ENCODE assay signal across 28 mouse cellular contexts in the genomic region with DNA sequence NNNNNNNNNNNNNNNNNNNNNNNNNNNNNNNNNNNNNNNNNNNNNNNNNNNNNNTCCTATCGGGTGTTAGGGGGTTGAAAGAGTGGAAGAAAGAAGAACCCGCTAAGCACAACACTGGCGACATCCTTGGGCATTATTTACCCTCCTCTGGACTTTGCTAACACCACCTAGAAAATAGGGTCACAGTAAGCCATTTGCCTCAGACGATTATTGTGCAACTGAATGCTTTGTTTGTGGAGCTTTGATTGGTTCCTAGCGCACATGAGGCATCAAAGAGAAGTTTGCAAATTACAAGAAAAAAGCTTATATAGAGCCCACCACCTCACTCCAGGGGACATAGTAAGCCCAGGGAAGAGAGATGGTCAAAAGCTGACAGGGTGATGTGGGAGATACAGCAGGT. TPM values are rescaled to one million over a fixed set of nuclear protein-coding genes. Genes with fewer than 3 reads are reported as not detected.
DNase-seq lines count a peak whose midpoint lies in the region; ATAC-seq and TF ChIP-seq lines count a peak whose summit lies in the region.
"Had no signal": no experiment of that assay in that cellular context is flagged by ENCODE, and none has a peak within 500 bp of the region (broad histone marks: within the 10 kb centered on the region; RNA-seq: fewer than 3 reads in every experiment).

No protein-coding gene starts in this region.

- TF ChIP-seq CTCF in MEL (IDR thresholded peaks at IDR 0.05 in 2 of 3, conservative IDR thresholded peaks at IDR 0.05 in 1 of 3; ENCODE audit: control insufficient read depth in 1 of 3, insufficient read depth in 1 of 3, low read depth in 2 of 3, low read length in 3 of 3, poor library complexity in 1 of 3, severe bottlenecking in 1 of 3), result no peak

- no peak overlapping the region for H3K4me3 ChIP-seq in MEL (ENCODE audit: control insufficient read depth in 1 of 2, insufficient read depth in 1 of 2, low read depth in 2 of 2, low read length in 2 of 2)
- no peak overlapping the region for H3K4me3 ChIP-seq in liver, embryonic 11.5 days (ENCODE audit: low read depth, low read length)
- no peak overlapping the region for H3K4me3 ChIP-seq in liver, embryonic 15.5 days (replicated peaks)
- H3K4me3 ChIP-seq: forebrain, embryonic 10.5 days; heart, embryonic 10.5 days; heart, embryonic 13.5 days had no signal

- no peak overlapping the region for H3K9ac ChIP-seq in MEL (ENCODE audit: control insufficient read depth, low read depth, low read length, poor library complexity, severe bottlenecking)
- no peak overlapping the region for H3K9ac ChIP-seq in liver, embryonic 11.5 days (ENCODE audit: low read depth, low read length)
- H3K9ac ChIP-seq in liver, embryonic 15.5 days, result no peak overlapping the region
- H3K9ac ChIP-seq: heart, embryonic 13.5 days; hindbrain, embryonic 14.5 days had no signal

- no peaks in the 10 kb centered on the region for H3K9me3 ChIP-seq in MEL (replicated peaks; ENCODE audit: insufficient read depth, low read length)
- H3K9me3 ChIP-seq in liver, embryonic 11.5 days (ENCODE audit: control insufficient read depth, low read length), result no peaks in the 10 kb centered on the region
- H3K9me3 ChIP-seq in liver, embryonic 15.5 days (replicated peaks), result no peaks in the 10 kb centered on the region
- H3K9me3 ChIP-seq: forebrain, embryonic 10.5 days; heart, embryonic 10.5 days; heart, embryonic 13.5 days had no signal

- peaks cover 1% of the 10 kb centered on the region; the same call in 1 of the 2 replicates for H3K79me2 ChIP-seq in MEL (ENCODE audit: control insufficient read depth, insufficient read depth, low read length, poor library complexity)

- peaks cover 0 to 27% of the 10 kb centered on the region in 2 experiments; a peak in 2 of 4 replicates for H3K36me3 ChIP-seq in MEL (ENCODE audit: control insufficient read depth in 1 of 2, insufficient read depth in 2 of 2, low read length in 2 of 2)
- no peaks in the 10 kb centered on the region; the same call in 1 of the 2 replicates for H3K36me3 ChIP-seq in liver, embryonic 11.5 days (ENCODE audit: control insufficient read depth, insufficient read depth, low read length)
- H3K36me3 ChIP-seq in liver, embryonic 15.5 days (replicated peaks), result no peaks in the 10 kb centered on the region

- no peak for TF ChIP-seq EP300 in MEL (IDR thresholded peaks at IDR 0.05; ENCODE audit: low read depth in 1 of 2, low read length in 2 of 2)

- no peak for ATAC-seq in liver, embryonic 11.5 days (replicated peaks; ENCODE audit: low FRiP score)
- ATAC-seq in liver, embryonic 15.5 days (ENCODE audit: insufficient read depth), result no peak
- ATAC-seq: activated CD4-positive, CD25-positive, alpha-beta regulatory T cell, adult 4 months; CD4-positive, CD25-positive, alpha-beta regulatory T cell, adult 4 months; forebrain, embryonic 14.5 days; hindbrain, postnatal 0 days had no signal

- no peak overlapping the region for H3K4me2 ChIP-seq in liver, embryonic 11.5 days
- H3K4me2 ChIP-seq in liver, embryonic 15.5 days, result no peak overlapping the region
- H3K4me2 ChIP-seq: heart, embryonic 13.5 days; hindbrain, embryonic 14.5 days had no signal

- peak; percentile 44 for DNase-seq in MEL (ENCODE audit: low read depth, low spot score)
- DNase-seq in liver, embryonic 11.5 days (ENCODE audit: low spot score), result no peak
- no peak for DNase-seq in heart, adult 9 months (ENCODE audit: low spot score in 2 of 2)
- DNase-seq in thymus, postnatal 36 days, result no peak
- no peak for DNase-seq in kidney, postnatal 25 days
- DNase-seq: adrenal gland, adult 8-10 months; adrenal gland, postnatal 36 days; cerebellum, adult 18-20 months; cerebellum, adult 9-10 months; cerebellum, postnatal 14 days; gastrocnemius, postnatal 25 days; heart, adult 18-20 months; heart, postnatal 14 days; heart, postnatal 4 days had no signal

- H3K27me3 ChIP-seq in MEL (ENCODE audit: control insufficient read depth in 1 of 2, insufficient read depth in 2 of 2, low read length in 2 of 2), result no peaks in the 10 kb centered on the region
- H3K27me3 ChIP-seq in liver, embryonic 11.5 days (replicated peaks; ENCODE audit: control insufficient read depth, insufficient read depth, low read length), result no peaks in the 10 kb centered on the region
- no peaks in the 10 kb centered on the region for H3K27me3 ChIP-seq in liver, embryonic 15.5 days
- H3K27me3 ChIP-seq: heart, embryonic 13.5 days had no signal

- TF ChIP-seq POLR2A in MEL (IDR thresholded peaks at IDR 0.05; ENCODE audit: control insufficient read depth in 1 of 2, insufficient read depth in 1 of 2, low read depth in 1 of 2, low read length in 2 of 2, poor library complexity in 1 of 2), result no peak

- no peak for TF ChIP-seq RAD21 in MEL (IDR thresholded peaks at IDR 0.05; ENCODE audit: low read depth, low read length)

- H3K27ac ChIP-seq in MEL (ENCODE audit: control insufficient read depth, low read depth, low read length), result peak overlapping the region; percentile 43
- peak overlapping the region; percentile 19; the same call in 1 of the 2 replicates for H3K27ac ChIP-seq in liver, embryonic 11.5 days (ENCODE audit: low read depth, low read length)
- peak overlapping the region; percentile 70 for H3K27ac ChIP-seq in liver, embryonic 15.5 days (replicated peaks)
- H3K27ac ChIP-seq: forebrain, embryonic 10.5 days; heart, embryonic 10.5 days; heart, embryonic 13.5 days; hindbrain, embryonic 14.5 days; hindbrain, postnatal 0 days had no signal

- H3K4me1 ChIP-seq in MEL (ENCODE audit: control insufficient read depth in 1 of 2, insufficient read depth in 2 of 2, low read length in 2 of 2), result peaks cover 17 to 46% of the 10 kb centered on the region in 2 experiments
- H3K4me1 ChIP-seq in liver, embryonic 11.5 days (replicated peaks; ENCODE audit: control insufficient read depth, insufficient read depth, low read length), result peaks cover 25% of the 10 kb centered on the region
- H3K4me1 ChIP-seq in liver, embryonic 15.5 days (replicated peaks), result peaks cover 65% of the 10 kb centered on the region
- H3K4me1 ChIP-seq: forebrain, embryonic 10.5 days had no signal

- 61% methylated on average over 5 of the region's 5 CpGs for WGBS in liver, embryonic 11.5 days
- WGBS in liver, embryonic 15.5 days (ENCODE audit: insufficient replicate concordance), result 40% methylated on average over 5 of the region's 5 CpGs

TF ChIP-seq in MEL, 35 proteins besides CTCF, POLR2A, EP300 and RAD21:
- TF ChIP-seq GABPA (IDR thresholded peaks at IDR 0.05; ENCODE audit: low read depth, low read length) (no peak), NELFE (IDR thresholded peaks at IDR 0.05; ENCODE audit: low read depth, low read length) (no peak), MAX (IDR thresholded peaks at IDR 0.05; ENCODE audit: low read length) (no peak), GATA1 (IDR thresholded peaks at IDR 0.05; ENCODE audit: low read depth, low read length) (no peak), ETS1 (IDR thresholded peaks at IDR 0.05; ENCODE audit: low read depth, low read length) (no peak), E2F4 (IDR thresholded peaks at IDR 0.05; ENCODE audit: borderline replicate concordance, low read depth, low read length) (no peak), POLR2AphosphoS5 (IDR thresholded peaks at IDR 0.05; ENCODE audit: borderline replicate concordance, low read depth, low read length) (no peak)

RNA-seq across cellular contexts. Expression of a gene that starts 8.4 kb away (rescaled TPM):
- total RNA-seq in MEL (2012; rRNA removed), result 0.59 and 1.4 TPM in 2 replicates
- under 1 TPM in 1 of 2 experiments, not detected in 1; 0.75 TPM for polyA plus RNA-seq in MEL (2012; ENCODE audit: insufficient read depth in 1 of 2, insufficient read length in 2 of 2, low read depth in 1 of 2, low replicate concordance in 2 of 2, missing spikeins in 1 of 2)
- 31.4 and 32.4 TPM in 2 replicates for polyA plus RNA-seq in liver, embryonic 11.5 days (2014; fragmentation: Nextera tagmentation; extraction: Ambion mirVana)
- polyA plus RNA-seq in liver, embryonic 15.5 days (2015; fragmentation: Nextera tagmentation; extraction: Ambion mirVana), result 55.9 and 75.3 TPM in 2 replicates

RNA-seq across cellular contexts. Expression of a gene that starts 15.3 kb away (rescaled TPM):
- 44.4 and 47.8 TPM in 2 replicates for total RNA-seq in MEL (2012; rRNA removed)
- 100 to 1,000 TPM in 1 of 2 experiments, not detected in 1; 121 TPM for polyA plus RNA-seq in MEL (2012; ENCODE audit: insufficient read depth in 1 of 2, insufficient read length in 2 of 2, low read depth in 1 of 2, low replicate concordance in 2 of 2, missing spikeins in 1 of 2)
- polyA plus RNA-seq in liver, embryonic 11.5 days (2014; fragmentation: Nextera tagmentation; extraction: Ambion mirVana), result 16.1 and 19.4 TPM in 2 replicates
- 14.6 and 14.9 TPM in 2 replicates for polyA plus RNA-seq in liver, embryonic 15.5 days (2015; fragmentation: Nextera tagmentation; extraction: Ambion mirVana)

RNA-seq across cellular contexts. Expression of a gene that starts 15.5 kb away (rescaled TPM):
- 0.03 and 0.15 TPM in 2 replicates for total RNA-seq in MEL (2012; rRNA removed)
- under 1 TPM in 1 of 2 experiments, not detected in 1; 0.56 TPM for polyA plus RNA-seq in MEL (2012; ENCODE audit: insufficient read depth in 1 of 2, insufficient read length in 2 of 2, low read depth in 1 of 2, low replicate concordance in 2 of 2, missing spikeins in 1 of 2)
- polyA plus RNA-seq in liver, embryonic 11.5 days (2014; fragmentation: Nextera tagmentation; extraction: Ambion mirVana), result 1.5 and 1.9 TPM in 2 replicates
- polyA plus RNA-seq in liver, embryonic 15.5 days (2015; fragmentation: Nextera tagmentation; extraction: Ambion mirVana), result 0.43 and 0.44 TPM in 2 replicates
- polyA plus RNA-seq: CD4-positive, CD25-positive, alpha-beta regulatory T cell, adult 4 months had no signal

RNA-seq across cellular contexts. Expression of a gene that starts 23.4 kb away (rescaled TPM):
- total RNA-seq in MEL (2012; rRNA removed), result 0.73 and 0.88 TPM in 2 replicates
- polyA plus RNA-seq in MEL (2012; ENCODE audit: insufficient read depth in 1 of 2, insufficient read length in 2 of 2, low read depth in 1 of 2, low replicate concordance in 2 of 2, missing spikeins in 1 of 2), result 1 to 10 TPM in 1 of 2 experiments, not detected in 1; 1.3 TPM
- polyA plus RNA-seq in liver, embryonic 11.5 days (2014; fragmentation: Nextera tagmentation; extraction: Ambion mirVana), result not detected in 2 replicates
- not detected in 2 replicates for polyA plus RNA-seq in liver, embryonic 15.5 days (2015; fragmentation: Nextera tagmentation; extraction: Ambion mirVana)
- polyA plus RNA-seq: activated CD4-positive, CD25-positive, alpha-beta regulatory T cell, adult 4 months; embryonic facial prominence, embryonic 11.5 days; embryonic facial prominence, embryonic 14.5 days; forebrain, embryonic 10.5 days; forebrain, embryonic 14.5 days; gonadal fat pad, adult 2 months; heart, embryonic 10.5 days; heart, embryonic 13.5 days; heart, embryonic 16.5 days; hindbrain, embryonic 11.5 days; hindbrain, embryonic 14.5 days; hindbrain, postnatal 0 days had no signal

RNA-seq across cellular contexts. Expression of a gene that starts 32.4 kb away (rescaled TPM):
- 9.2 and 10.3 TPM in 2 replicates for total RNA-seq in MEL (2012; rRNA removed)
- 10 to 100 TPM in 1 of 2 experiments, not detected in 1; 55.9 TPM for polyA plus RNA-seq in MEL (2012; ENCODE audit: insufficient read depth in 1 of 2, insufficient read length in 2 of 2, low read depth in 1 of 2, low replicate concordance in 2 of 2, missing spikeins in 1 of 2)
- 24.2 and 26.0 TPM in 2 replicates for polyA plus RNA-seq in liver, embryonic 11.5 days (2014; fragmentation: Nextera tagmentation; extraction: Ambion mirVana)
- 9.2 and 9.3 TPM in 2 replicates for polyA plus RNA-seq in liver, embryonic 15.5 days (2015; fragmentation: Nextera tagmentation; extraction: Ambion mirVana)

Comparison
In these comparisons a context has a peak if more than half of its experiments do, and no peak if none do; other contexts are left out.
1. H3K27ac ChIP-seq: peak in every context shown above with its lines; median percentile 70 in liver, embryonic 15.5 days; 43 in MEL; 19 in liver, embryonic 11.5 days.
2. RNA of a gene that starts 8.4 kb away (polyA plus RNA-seq): 55.9 to 75.3 TPM in liver, embryonic 15.5 days and 31.4 to 32.4 TPM in liver, embryonic 11.5 days; 0.75 TPM in MEL; every median in the first group is over 10 times any median in the second.